ENCODE assay signal across 27 mouse cellular contexts in the genomic region with DNA sequence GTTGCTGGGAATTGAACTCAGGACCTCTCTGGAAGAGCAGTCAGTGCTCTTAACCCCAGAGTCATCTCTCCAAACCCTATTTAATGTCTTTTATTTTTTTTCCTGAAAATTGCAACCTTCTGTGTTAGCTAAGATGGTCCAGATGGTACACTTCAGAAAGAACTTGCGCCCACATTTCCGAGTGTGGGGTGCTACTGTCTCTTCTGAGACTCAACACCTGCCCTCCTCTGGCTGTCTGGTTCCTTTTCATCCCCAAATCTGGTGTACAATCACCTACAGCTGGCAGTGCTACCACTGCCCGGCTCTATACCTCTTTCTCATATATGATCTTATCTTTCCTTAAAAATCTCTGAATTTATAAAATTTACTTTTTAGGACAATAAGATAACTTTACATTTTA. TPM values are rescaled to one million over a fixed set of nuclear protein-coding genes. Genes with fewer than 3 reads are reported as not detected.
"Had no signal": no experiment of that assay in that cellular context is flagged by ENCODE, and none has a peak within 500 bp of the region (broad histone marks: within the 10 kb centered on the region; RNA-seq: fewer than 3 reads in every experiment).

No protein-coding gene starts in this region.

- ATAC-seq: forebrain, embryonic 13.5 days; forebrain, embryonic 14.5 days; forebrain, embryonic 15.5 days; forebrain, embryonic 16.5 days; forebrain, postnatal 0 days had no signal

- DNase-seq: cerebellum, adult 8-10 months; cerebellum, adult 9-10 months; cerebellum, adult 9-11 months; cerebellum, postnatal 10 days; cerebellum, postnatal 14 days; cerebellum, postnatal 25 days; cerebellum, postnatal 36 days; embryo, embryonic 11 days; forebrain, postnatal 0 days; gastrocnemius, adult 2 months; gastrocnemius, postnatal 10 days; gastrocnemius, postnatal 14 days; gastrocnemius, postnatal 25 days; gastrocnemius, postnatal 36 days; heart, adult 11 months; heart, adult 18-20 months; heart, adult 2 months had no signal

RNA-seq across cellular contexts. Expression of a gene that starts 21.8 kb away (rescaled TPM):
- total RNA-seq: common myeloid progenitor, adult 5-6 weeks; forebrain, postnatal 0 days; gastrocnemius, adult 18-20 months; gastrocnemius, adult 2 months; gastrocnemius, adult 8-10 months; gastrocnemius, postnatal 10 days; gastrocnemius, postnatal 14 days; gastrocnemius, postnatal 25 days; gastrocnemius, postnatal 36 days; gastrocnemius, postnatal 4 days; granulocyte monocyte progenitor cell, adult 5-6 weeks; heart, adult 18-20 months; heart, adult 2 months; heart, adult 8-10 months had no signal

RNA-seq across cellular contexts. Expression of a gene that starts 58.1 kb away (rescaled TPM):
- total RNA-seq: common myeloid progenitor, adult 5-6 weeks; gastrocnemius, adult 18-20 months; gastrocnemius, adult 2 months; gastrocnemius, adult 8-10 months; gastrocnemius, postnatal 10 days; gastrocnemius, postnatal 14 days; gastrocnemius, postnatal 25 days; gastrocnemius, postnatal 36 days; gastrocnemius, postnatal 4 days; granulocyte monocyte progenitor cell, adult 5-6 weeks; heart, adult 18-20 months; heart, adult 2 months; heart, adult 8-10 months had no signal
